Mouse (Mus musculus) hindbrain, embryonic 11.5 days (tissue): ENCODE results near the gene Gm49387. TPM values are rescaled to one million over a fixed set of nuclear protein-coding genes. Genes with fewer than 3 reads are reported as not detected.

Source experiments
- ATAC-seq: fragments of 200-750 bp; cut with Nextera tagmentation; 2 replicates; pipeline ENCODE4 v1.8.0; 2017; ENCODE audit warnings: mild to moderate bottlenecking, moderate TSS enrichment, moderate library complexity; ENCODE audit not compliant: low FRiP score
- DNase-seq: peaks from one replicate; pipeline ENCODE4 v3.0.0-alpha.2; 2015; ENCODE audit warnings: low spot score
- H3K27ac ChIP-seq: fragments of 300-500 bp; sonication (generic); 2 replicates; pipeline ENCODE4 v1.5.1; 2014; ENCODE audit warnings: mild to moderate bottlenecking, low read depth, low read length
- H3K27me3 ChIP-seq: fragments of 300-500 bp; sonication (generic); 2 replicates; pipeline ENCODE4 v1.6.1; 2014; ENCODE audit warnings: mild to moderate bottlenecking, low read length, moderate library complexity, mixed read lengths; ENCODE audit not compliant: control insufficient read depth, insufficient read depth
- H3K36me3 ChIP-seq: fragments of 300-500 bp; sonication (generic); 2 replicates; pipeline ENCODE4 v1.6.1; 2014; ENCODE audit warnings: mild to moderate bottlenecking, low read length, moderate library complexity, mixed read lengths; ENCODE audit not compliant: control insufficient read depth, insufficient read depth
- H3K4me1 ChIP-seq: fragments of 300-500 bp; sonication (generic); replicated peaks from 2 replicates; pipeline ENCODE4 v1.6.1; 2014; ENCODE audit warnings: low read length, mixed read lengths; ENCODE audit not compliant: control insufficient read depth, insufficient read depth
- H3K4me2 ChIP-seq: fragments of 300-500 bp; sonication (generic); replicated peaks from 2 replicates; pipeline ENCODE4 v1.6.1; 2014; ENCODE audit warnings: mild to moderate bottlenecking, low read depth, low read length
- H3K4me3 ChIP-seq: fragments of 300-500 bp; sonication (generic); 2 replicates; pipeline ENCODE4 v1.5.1; 2014; ENCODE audit warnings: low read depth, low read length
- H3K9ac ChIP-seq: fragments of 300-500 bp; sonication (generic); 2 replicates; pipeline ENCODE4 v1.6.1; 2014; ENCODE audit warnings: low read depth, low read length
- H3K9me3 ChIP-seq: fragments of 300-500 bp; sonication (generic); 2 replicates; pipeline ENCODE4 v1.6.1; 2016; ENCODE audit warnings: low read length; ENCODE audit not compliant: control insufficient read depth
- WGBS: fragments of 180-500 bp; shearing (Covaris S2); extraction: QIAGEN DNeasy Blood & Tissue Kit; methylation state at CpG from one replicate; pipeline ENCODE4 v1.1.7; 2014; 5-methylcytosine and 5-hydroxymethylcytosine counted together
- polyA plus RNA-seq: library from polyadenylated mRNA; unstranded; fragments of >200 nt; fragmentation: Nextera tagmentation; extraction: Ambion mirVana; gene quantifications from 2 replicates; pipeline ENCODE4 v1.2.1, GENCODE M21; 2014

The Gm49387 gene
- 0.42 and 1.1 TPM in 2 replicates for polyA plus RNA-seq

- DNase-seq (no peak), ATAC-seq (peak; percentile 72)
- Histone ChIP-seq H3K9me3 (no peaks in the 10 kb centered on the region), H3K27ac (0 out of 2 replicates have a peak within 1 kb of the TSS, but pooled peaks have one; percentile 32), H3K9ac (peak within 1 kb of the TSS; percentile 53), H3K27me3 (no peaks in the 10 kb centered on the region), H3K4me3 (peak within 1 kb of the TSS; percentile 47), H3K4me1 (no peaks in the 10 kb centered on the region), H3K4me2 (peak within 1 kb of the TSS; percentile 59), H3K36me3 (no peaks in the 10 kb centered on the region)
- WGBS: 4% methylated on average over 26 of the region's 26 CpGs
These were observed at the start of gene Gm49387 for GRCm38 (mm10) chr14:31640346-31640889. Gene Gm49387 (minus strand): TSS chr14:31640878.

GRCm38 (mm10) chr14:31686231-31686630 is 45.6 kb upstream of the Gm49387 start:
- H3K4me3 ChIP-seq: no peak overlapping the region
- no peak overlapping the region for H3K27ac ChIP-seq
- H3K4me2 ChIP-seq: no peak overlapping the region
- no peaks in the 10 kb centered on the region for H3K4me1 ChIP-seq
- H3K36me3 ChIP-seq: no peaks in the 10 kb centered on the region
- H3K27me3 ChIP-seq: no peaks in the 10 kb centered on the region
- WGBS: 92% methylated on average over 1 of the region's 1 CpGs
- no peak for ATAC-seq
- no peak for DNase-seq
- no peak overlapping the region for H3K9ac ChIP-seq
- no peaks in the 10 kb centered on the region for H3K9me3 ChIP-seq

- DNase-seq: no peak
- no peaks in the 10 kb centered on the region for H3K36me3 ChIP-seq
- no peak for ATAC-seq
- H3K4me3 ChIP-seq: no peak overlapping the region
- H3K4me2 ChIP-seq: no peak overlapping the region
- H3K27ac ChIP-seq: no peak overlapping the region
- H3K4me1 ChIP-seq: no peaks in the 10 kb centered on the region
- no peak overlapping the region for H3K9ac ChIP-seq
- WGBS: 84% methylated on average over 10 of the region's 10 CpGs
- H3K9me3 ChIP-seq: no peaks in the 10 kb centered on the region
- H3K27me3 ChIP-seq: no peaks in the 10 kb centered on the region
These were observed 45.0 kb upstream of the Gm49387 start for GRCm38 (mm10) chr14:31685680-31686079.

GRCm38 (mm10) chr14:31684343-31685040 is 43.8 kb upstream of the Gm49387 start:
- Histone ChIP-seq H3K36me3 (no peaks in the 10 kb centered on the region), H3K9me3 (no peaks in the 10 kb centered on the region), H3K4me1 (no peaks in the 10 kb centered on the region), H3K9ac (no peak overlapping the region), H3K27ac (no peak overlapping the region), H3K27me3 (no peaks in the 10 kb centered on the region), H3K4me3 (no peak overlapping the region), H3K4me2 (no peak overlapping the region)
- ATAC-seq (no peak), DNase-seq (no peak)
- 72% methylated on average over 7 of the region's 7 CpGs for WGBS

- no peaks in the 10 kb centered on the region for H3K27me3 ChIP-seq
- H3K27ac ChIP-seq: no peak overlapping the region
- no peaks in the 10 kb centered on the region for H3K4me1 ChIP-seq
- no peaks in the 10 kb centered on the region for H3K36me3 ChIP-seq
- H3K9ac ChIP-seq: no peak overlapping the region
- H3K4me3 ChIP-seq: no peak overlapping the region
- H3K9me3 ChIP-seq: no peaks in the 10 kb centered on the region
- ATAC-seq: no peak
- no peak overlapping the region for H3K4me2 ChIP-seq
- no peak for DNase-seq
- WGBS: 96% methylated on average over 1 of the region's 2 CpGs
These were observed 42.9 kb upstream of the Gm49387 start for GRCm38 (mm10) chr14:31683610-31684009.

- ATAC-seq (no peak), DNase-seq (no peak)
- Histone ChIP-seq H3K4me1 (no peaks in the 10 kb centered on the region), H3K4me3 (no peak overlapping the region), H3K9me3 (no peaks in the 10 kb centered on the region), H3K27me3 (no peaks in the 10 kb centered on the region), H3K27ac (no peak overlapping the region), H3K9ac (no peak overlapping the region), H3K36me3 (no peaks in the 10 kb centered on the region), H3K4me2 (no peak overlapping the region)
- 53% methylated on average over 5 of the region's 5 CpGs for WGBS
These were observed 41.4 kb upstream of the Gm49387 start for GRCm38 (mm10) chr14:31681931-31682555.

GRCm38 (mm10) chr14:31681291-31681690 is 40.6 kb upstream of the Gm49387 start:
- Histone ChIP-seq H3K27ac (no peak overlapping the region), H3K4me1 (no peaks in the 10 kb centered on the region), H3K27me3 (no peaks in the 10 kb centered on the region), H3K9ac (no peak overlapping the region), H3K36me3 (no peaks in the 10 kb centered on the region), H3K4me3 (no peak overlapping the region), H3K9me3 (no peaks in the 10 kb centered on the region), H3K4me2 (no peak overlapping the region)
- no peak for DNase-seq
- ATAC-seq: no peak
- 87% methylated on average over 9 of the region's 9 CpGs for WGBS

GRCm38 (mm10) chr14:31680656-31681055 is 40.0 kb upstream of the Gm49387 start:
- Histone ChIP-seq H3K27me3 (no peaks in the 10 kb centered on the region), H3K9ac (no peak overlapping the region), H3K36me3 (no peaks in the 10 kb centered on the region), H3K9me3 (no peaks in the 10 kb centered on the region), H3K4me2 (no peak overlapping the region), H3K4me3 (no peak overlapping the region), H3K4me1 (no peaks in the 10 kb centered on the region), H3K27ac (no peak overlapping the region)
- DNase-seq (no peak), ATAC-seq (no peak)
- 92% methylated on average over 3 of the region's 3 CpGs for WGBS
